Mouse (Mus musculus) spleen, adult 2 months (tissue): ENCODE results near the gene Trpv1. TPM values are rescaled to one million over a fixed set of nuclear protein-coding genes. Genes with fewer than 3 reads are reported as not detected.
A peak's percentile ranks its signal among the peaks of the same experiment; 100 is the strongest.

Experiments
- DNase-seq, 2 experiments: peaks; one replicate each; pipeline versions ENCODE4 v3.0.0 to v3.0.0-alpha.2; 2012 to 2021; ENCODE audit warnings: low spot score in 2 of 2, low read depth in 1 of 2
- H3K27ac ChIP-seq: fragments of 200-500 bp; 2 replicates; pipeline ENCODE4 v1.5.1; 2012; ENCODE audit warnings: low read length, inconsistent platforms; ENCODE audit not compliant: insufficient read depth
- H3K27me3 ChIP-seq: fragments of 200-500 bp; 2 replicates; pipeline ENCODE4 v1.6.1; 2012; ENCODE audit warnings: mild to moderate bottlenecking, moderate library complexity, low read length, inconsistent platforms; ENCODE audit not compliant: control insufficient read depth, insufficient read depth
- H3K36me3 ChIP-seq: fragments of 200-500 bp; 2 replicates; pipeline ENCODE4 v1.6.1; 2012; ENCODE audit warnings: mild to moderate bottlenecking, low read length, inconsistent platforms; ENCODE audit not compliant: control insufficient read depth, insufficient read depth
- H3K4me1 ChIP-seq: fragments of 200-500 bp; 2 replicates; pipeline ENCODE4 v1.6.1; 2011; ENCODE audit warnings: inconsistent platforms; ENCODE audit not compliant: control insufficient read depth, insufficient read depth, insufficient read length
- H3K4me3 ChIP-seq: fragments of 200-500 bp; 2 replicates; pipeline ENCODE4 v1.5.1; 2011; ENCODE audit warnings: mild to moderate bottlenecking, inconsistent platforms; ENCODE audit not compliant: insufficient read depth, insufficient read length; ENCODE audit errors: extremely low read depth
- CTCF ChIP-seq: fragments of 200-500 bp; IDR thresholded peaks from 2 replicates; pipeline ENCODE4 v1.5.1; 2011; ENCODE audit warnings: mild to moderate bottlenecking, inconsistent platforms; ENCODE audit not compliant: insufficient read depth, insufficient read length, insufficient replicate concordance; ENCODE audit errors: extremely low read depth
- POLR2A ChIP-seq: fragments of 200-500 bp; IDR thresholded peaks from 2 replicates; pipeline ENCODE4 v1.6.1; 2011; ENCODE audit warnings: low read depth, low read length, inconsistent platforms
- WGBS: fragments of 180-500 bp; shearing (Covaris S2); methylation state at CpG from one replicate; pipeline ENCODE4 v1.1.7; 2018; 5-methylcytosine and 5-hydroxymethylcytosine counted together
- polyA plus RNA-seq: library from polyadenylated mRNA; depleted of rRNA; stranded (reverse); fragments of >200 nt; gene quantifications from 2 replicates; pipeline ENCODE4 v1.2.3, GENCODE M21; 2012

The Trpv1 gene
- polyA plus RNA-seq, 1 experiment, result not detected

DNA sequence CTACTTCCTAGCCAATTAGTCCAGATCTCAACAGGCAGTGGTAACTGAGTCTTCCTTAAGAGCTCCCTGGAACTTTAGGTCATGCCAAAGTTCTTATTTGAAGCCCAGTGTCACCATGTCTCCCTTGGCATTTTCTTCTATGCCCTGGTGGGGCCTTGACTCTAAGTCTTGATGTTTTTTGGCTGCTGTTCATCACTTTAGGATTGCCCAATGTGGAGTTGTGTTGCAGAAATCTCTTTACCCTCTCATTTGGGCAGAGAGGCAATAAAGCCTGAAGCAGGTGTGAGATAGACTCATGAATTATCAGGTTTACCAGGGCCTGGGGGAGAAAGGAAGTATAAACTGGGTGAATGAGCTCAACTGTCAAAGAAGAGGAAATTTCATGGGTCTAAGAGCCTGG lies 24.6 kb downstream of the Trpv1 start:
- H3K27ac ChIP-seq, result no peak overlapping the region
- no peaks in the 10 kb centered on the region for H3K36me3 ChIP-seq
- no peak for DNase-seq
- TF ChIP-seq POLR2A, result no peak
- no peak for TF ChIP-seq CTCF
- H3K27me3 ChIP-seq, result no peaks in the 10 kb centered on the region
- no peak overlapping the region for H3K4me3 ChIP-seq
- H3K4me1 ChIP-seq, result no peaks in the 10 kb centered on the region

GRCm38 (mm10) chr11:73260457-73260856 lies 26.4 kb downstream of the Trpv1 start:
- Histone ChIP-seq H3K36me3 (no peaks in the 10 kb centered on the region), H3K4me1 (no peaks in the 10 kb centered on the region), H3K27me3 (no peaks in the 10 kb centered on the region), H3K27ac (no peak overlapping the region), H3K4me3 (no peak overlapping the region)
- WGBS, result 75% methylated on average over 3 of the region's 3 CpGs
- no peak for TF ChIP-seq POLR2A
- TF ChIP-seq CTCF, result no peak
- DNase-seq, result no peak

DNA sequence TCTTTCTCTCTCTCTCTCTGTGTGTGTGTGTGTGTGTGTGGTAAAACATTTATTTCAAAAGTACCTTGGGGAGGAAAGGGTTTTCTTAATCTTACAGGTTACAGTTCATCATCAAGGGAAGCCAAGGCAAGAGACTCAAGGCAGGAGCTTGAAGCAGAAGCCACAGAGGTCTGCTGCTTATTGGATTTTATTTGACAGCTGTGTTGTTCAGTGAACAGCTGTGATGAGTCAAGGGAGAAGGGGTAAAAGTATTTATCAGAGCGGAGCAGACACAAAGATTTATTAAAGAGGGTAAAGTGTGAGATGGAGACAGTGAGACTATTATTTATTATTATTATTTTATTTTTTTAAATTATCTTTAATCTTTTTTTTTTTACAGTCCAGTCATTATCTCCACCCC lies 27.3 kb downstream of the Trpv1 start:
- no peak for TF ChIP-seq POLR2A
- TF ChIP-seq CTCF, result no peak
- Histone ChIP-seq H3K4me1 (no peaks in the 10 kb centered on the region), H3K27ac (no peak overlapping the region), H3K36me3 (no peaks in the 10 kb centered on the region), H3K27me3 (no peaks in the 10 kb centered on the region), H3K4me3 (no peak overlapping the region)
- no peak for DNase-seq
- 93% methylated on average over 1 of the region's 1 CpGs for WGBS

- Histone ChIP-seq H3K4me3 (no peak within 1 kb of the TSS), H3K4me1 (no peaks in the 10 kb centered on the region), H3K27me3 (no peaks in the 10 kb centered on the region), H3K36me3 (no peaks in the 10 kb centered on the region), H3K27ac (no peak within 1 kb of the TSS)
- 86% methylated on average over 7 of the region's 7 CpGs for WGBS
- DNase-seq, result no peak
- no peak for TF ChIP-seq CTCF
- TF ChIP-seq POLR2A, result no peak
Observed at GRCm38 (mm10) chr11:73267267-73267666, 33.2 kb downstream of the Trpv1 start, which contains the start of gene Trpv3. Gene Trpv3, plus strand, starts transcription at chr11:73267388.

DNA sequence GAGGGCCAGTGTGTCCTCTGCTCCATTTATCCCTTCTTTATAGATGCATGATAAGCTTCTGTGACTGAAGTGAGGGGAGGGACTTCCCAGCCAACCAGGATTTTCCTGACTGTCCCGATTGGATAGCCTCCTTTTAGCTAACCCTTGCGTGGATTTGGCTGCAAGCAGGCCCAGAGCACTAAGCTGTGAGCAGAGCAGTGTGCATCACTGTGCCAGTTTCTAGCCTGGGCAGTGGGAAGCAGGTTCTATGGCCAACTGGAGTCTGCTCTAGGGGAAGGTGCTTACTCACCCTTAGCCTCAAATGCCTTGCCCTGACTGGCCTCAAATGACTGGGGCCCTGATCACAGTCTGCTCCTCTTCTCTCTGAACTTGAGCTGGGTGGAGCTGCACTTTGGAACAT lies 40.7 kb downstream of the Trpv1 start:
- TF ChIP-seq POLR2A (no peak), CTCF (no peak)
- Histone ChIP-seq H3K27me3 (no peaks in the 10 kb centered on the region), H3K36me3 (no peaks in the 10 kb centered on the region), H3K4me1 (no peaks in the 10 kb centered on the region), H3K27ac (no peak overlapping the region), H3K4me3 (no peak overlapping the region)
- WGBS, result 58% methylated on average over 2 of the region's 2 CpGs
- no peak for DNase-seq

GRCm38 (mm10) chr11:73280710-73281109 lies 46.6 kb downstream of the Trpv1 start:
- H3K4me3 ChIP-seq, result no peak overlapping the region

DNA sequence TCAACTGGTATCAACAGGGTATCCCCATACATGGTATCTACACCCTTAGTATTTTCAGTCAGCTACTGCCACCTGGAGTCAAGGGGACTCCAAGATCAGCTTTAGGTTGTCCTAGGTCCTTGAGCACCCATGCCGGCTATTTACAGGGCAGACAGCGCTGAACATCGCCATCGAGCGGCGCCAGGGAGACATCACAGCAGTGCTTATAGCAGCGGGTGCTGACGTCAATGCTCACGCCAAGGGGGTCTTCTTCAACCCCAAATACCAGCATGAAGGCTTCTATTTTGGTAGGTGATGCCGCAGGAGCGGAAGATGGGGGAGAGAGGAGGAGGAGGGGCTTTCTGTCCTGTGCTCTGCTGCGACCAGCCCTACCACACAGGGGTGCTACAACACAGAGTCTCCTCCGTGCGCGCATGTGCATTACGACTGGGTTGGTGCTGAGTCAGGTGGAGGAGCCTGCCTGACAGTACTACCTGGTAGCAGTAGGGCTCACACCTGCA lies 47.5 kb downstream of the Trpv1 start:
- 6% methylated on average over 16 of the region's 16 CpGs for WGBS
- Histone ChIP-seq H3K4me1 (no peaks in the 10 kb centered on the region), H3K27me3 (no peaks in the 10 kb centered on the region), H3K36me3 (no peaks in the 10 kb centered on the region), H3K4me3 (no peak overlapping the region), H3K27ac (no peak overlapping the region)
- DNase-seq, result peak in 1 of 2 experiments; percentile 7
- TF ChIP-seq CTCF, result no peak
- no peak for TF ChIP-seq POLR2A

More at GRCm38 (mm10) chr11:73280710-73281109, 46.6 kb downstream of the Trpv1 start:
- no peak for DNase-seq
- Histone ChIP-seq H3K36me3 (no peaks in the 10 kb centered on the region), H3K4me1 (no peaks in the 10 kb centered on the region), H3K27me3 (no peaks in the 10 kb centered on the region), H3K27ac (no peak overlapping the region)
- TF ChIP-seq POLR2A, result no peak
- TF ChIP-seq CTCF, result no peak
- 18% methylated on average over 5 of the region's 5 CpGs for WGBS

DNA sequence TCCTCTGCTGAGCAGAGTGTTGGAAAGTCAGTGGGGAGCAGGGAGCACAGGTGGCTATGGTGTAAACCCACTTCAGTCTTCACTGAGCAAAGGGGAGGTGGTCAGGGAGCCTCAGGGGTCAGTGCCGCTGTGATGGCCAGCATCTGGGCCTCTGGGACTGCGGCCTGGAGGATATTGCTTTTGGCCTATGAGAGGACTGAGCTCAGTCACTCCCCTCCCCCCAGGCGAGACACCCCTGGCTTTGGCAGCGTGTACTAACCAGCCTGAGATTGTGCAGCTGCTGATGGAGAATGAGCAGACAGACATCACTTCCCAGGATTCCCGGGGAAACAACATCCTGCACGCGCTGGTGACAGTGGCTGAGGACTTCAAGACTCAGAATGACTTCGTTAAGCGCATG lies 49.3 kb downstream of the Trpv1 start:
- DNase-seq, result no peak
- Histone ChIP-seq H3K4me3 (no peak overlapping the region), H3K36me3 (no peaks in the 10 kb centered on the region), H3K27ac (no peak overlapping the region), H3K4me1 (no peaks in the 10 kb centered on the region), H3K27me3 (no peaks in the 10 kb centered on the region)
- TF ChIP-seq CTCF (no peak), POLR2A (no peak)
- WGBS, result 85% methylated on average over 9 of the region's 9 CpGs
